11 mouse cellular contexts compared by ENCODE assay signal in genomic region chr10:59825137-59825812, GRCm38 (mm10). TPM values are rescaled to one million over a fixed set of nuclear protein-coding genes. Genes with fewer than 3 reads are reported as not detected.
A peak's percentile ranks its signal among the peaks of the same experiment; 100 is the strongest.
DNase-seq lines count a peak whose midpoint lies in the region; ATAC-seq lines count a peak whose summit lies in the region.
"Had no signal": no experiment of that assay in that cellular context is flagged by ENCODE, and none has a peak within 500 bp of the region (broad histone marks: within the 10 kb centered on the region; RNA-seq: fewer than 3 reads in every experiment).

No protein-coding gene starts in this region.

- DNase-seq in heart, adult 11 months = peak; percentile 98
- no peak for DNase-seq in heart, embryonic 10.5 days (ENCODE audit: low spot score)
- DNase-seq in right cerebral cortex, postnatal 14 days = peak; percentile 32
- DNase-seq in right cerebral cortex, postnatal 4 days = no peak
- peak; percentile 36 for DNase-seq in heart, adult 8-10 months (ENCODE audit: low spot score)
- DNase-seq in testis, postnatal 10 days (ENCODE audit: low spot score) = peak; percentile 80
- DNase-seq in thymus, postnatal 25 days = no peak

- no peak overlapping the region for H3K4me3 ChIP-seq in heart, embryonic 10.5 days
- no peak overlapping the region for H3K4me3 ChIP-seq in midbrain, embryonic 13.5 days (replicated peaks)
- H3K4me3 ChIP-seq: intestine, embryonic 15.5 days; midbrain, embryonic 12.5 days had no signal

- peaks cover 31% of the 10 kb centered on the region for H3K36me3 ChIP-seq in heart, embryonic 10.5 days
- H3K36me3 ChIP-seq in midbrain, embryonic 13.5 days = peaks cover 32% of the 10 kb centered on the region

- H3K27me3 ChIP-seq in heart, embryonic 10.5 days (ENCODE audit: insufficient read depth, poor library complexity, severe bottlenecking) = no peaks in the 10 kb centered on the region
- no peaks in the 10 kb centered on the region for H3K27me3 ChIP-seq in midbrain, embryonic 13.5 days
- H3K27me3 ChIP-seq: intestine, embryonic 15.5 days; midbrain, embryonic 12.5 days had no signal

- 0 out of 2 replicates have a peak, but pooled peaks cover 6% of the 10 kb centered on the region for H3K4me1 ChIP-seq in heart, embryonic 10.5 days
- 0 out of 2 replicates have a peak, but pooled peaks cover 2% of the 10 kb centered on the region for H3K4me1 ChIP-seq in midbrain, embryonic 13.5 days (replicated peaks)
- H3K4me1 ChIP-seq: intestine, embryonic 15.5 days; midbrain, embryonic 12.5 days had no signal

- H3K27ac ChIP-seq in heart, embryonic 10.5 days = no peak overlapping the region
- H3K27ac ChIP-seq in midbrain, embryonic 13.5 days = no peak overlapping the region
- H3K27ac ChIP-seq: intestine, embryonic 15.5 days; midbrain, embryonic 12.5 days had no signal

- no peak overlapping the region for H3K9ac ChIP-seq in midbrain, embryonic 13.5 days (replicated peaks)
- H3K9ac ChIP-seq: intestine, embryonic 15.5 days; midbrain, embryonic 12.5 days had no signal

- no peak overlapping the region for H3K4me2 ChIP-seq in midbrain, embryonic 13.5 days (replicated peaks)
- H3K4me2 ChIP-seq: intestine, embryonic 15.5 days; midbrain, embryonic 12.5 days had no signal

- no peak for ATAC-seq in midbrain, embryonic 13.5 days
- ATAC-seq: forebrain, embryonic 14.5 days; intestine, embryonic 15.5 days had no signal

- WGBS in heart, embryonic 10.5 days = 77% methylated on average over 16 of the region's 16 CpGs
- WGBS in midbrain, embryonic 13.5 days = 86% methylated on average over 16 of the region's 16 CpGs

- H3K9me3 ChIP-seq in heart, embryonic 10.5 days = no peaks in the 10 kb centered on the region
- H3K9me3 ChIP-seq in midbrain, embryonic 13.5 days = no peaks in the 10 kb centered on the region; the same call in 1 of the 2 replicates
- H3K9me3 ChIP-seq: intestine, embryonic 15.5 days; midbrain, embryonic 12.5 days had no signal

RNA-seq across cellular contexts. Expression of gene Dnajb12, which starts 54.1 kb away (rescaled TPM):
- 28.8 and 32.0 TPM in 2 replicates for polyA plus RNA-seq in heart, embryonic 10.5 days (2016; fragmentation: Nextera tagmentation; extraction: Ambion mirVana)
- 10 to 100 TPM; 38.1 to 44.8 (median 44.4) TPM for total RNA-seq in heart, adult 8-10 months (2022)
- 18.3 and 18.6 TPM in 2 replicates for polyA plus RNA-seq in midbrain, embryonic 13.5 days (2015; fragmentation: Nextera tagmentation; extraction: Ambion mirVana)

Comparison
In these comparisons a context has a peak if more than half of its experiments do, and no peak if none do; other contexts are left out.
1. DNase-seq: peak in heart, adult 11 months (single experiment), right cerebral cortex, postnatal 14 days (single experiment), heart, adult 8-10 months (single experiment) and testis, postnatal 10 days (single experiment); none in heart, embryonic 10.5 days (single experiment), right cerebral cortex, postnatal 4 days (single experiment) and thymus, postnatal 25 days (single experiment).